Comparison of ENCODE assay signal across 44 mouse cellular contexts in genomic region chr9:40870331-40870730, GRCm38 (mm10). TPM values are rescaled to one million over a fixed set of nuclear protein-coding genes. Genes with fewer than 3 reads are reported as not detected.
"Had no signal": no experiment of that assay in that cellular context is flagged by ENCODE, and none has a peak within 500 bp of the region (broad histone marks: within the 10 kb centered on the region; RNA-seq: fewer than 3 reads in every experiment).

No protein-coding gene starts in this region.

- H3K4me1 ChIP-seq: limb, embryonic 13.5 days; liver, embryonic 12.5 days; liver, embryonic 13.5 days; liver, embryonic 15.5 days; lung, embryonic 15.5 days had no signal

- H3K27ac ChIP-seq: left cerebral cortex, adult 2 months; limb, embryonic 10.5 days; limb, embryonic 12.5 days; limb, embryonic 13.5 days; limb, embryonic 15.5 days; liver, embryonic 12.5 days; liver, embryonic 13.5 days; liver, embryonic 14.5 days; liver, embryonic 15.5 days; lung, embryonic 15.5 days; macrophage; midbrain, embryonic 10.5 days; midbrain, embryonic 12.5 days; midbrain, embryonic 13.5 days; midbrain, embryonic 15.5 days; neural tube, embryonic 12.5 days had no signal

- H3K9me3 ChIP-seq: limb, embryonic 10.5 days; limb, embryonic 12.5 days; limb, embryonic 13.5 days; limb, embryonic 15.5 days; liver, embryonic 12.5 days; liver, embryonic 13.5 days; liver, embryonic 15.5 days; lung, embryonic 15.5 days; midbrain, embryonic 10.5 days; midbrain, embryonic 12.5 days; midbrain, embryonic 13.5 days; midbrain, embryonic 15.5 days; neural tube, embryonic 12.5 days had no signal

- H3K4me2 ChIP-seq: limb, embryonic 12.5 days; limb, embryonic 13.5 days; limb, embryonic 15.5 days; liver, embryonic 11.5 days; liver, embryonic 12.5 days; liver, embryonic 13.5 days; liver, embryonic 15.5 days; lung, embryonic 14.5 days; lung, embryonic 15.5 days; midbrain, embryonic 12.5 days; midbrain, embryonic 13.5 days; midbrain, embryonic 15.5 days; neural tube, embryonic 12.5 days had no signal

- H3K4me3 ChIP-seq: left cerebral cortex, adult 2 months; limb, embryonic 10.5 days; limb, embryonic 12.5 days; limb, embryonic 13.5 days; limb, embryonic 15.5 days; liver, embryonic 12.5 days; liver, embryonic 13.5 days; liver, embryonic 15.5 days; lung, embryonic 15.5 days; megakaryocyte, embryonic 14.5 days; midbrain, embryonic 12.5 days; midbrain, embryonic 13.5 days; midbrain, embryonic 15.5 days; myocyte; neural tube, embryonic 12.5 days had no signal

- ATAC-seq: liver, embryonic 12.5 days; liver, postnatal 0 days; lung, postnatal 0 days; midbrain, embryonic 13.5 days; midbrain, embryonic 15.5 days had no signal

- H3K9ac ChIP-seq: limb, embryonic 12.5 days; limb, embryonic 13.5 days; limb, embryonic 15.5 days; liver, embryonic 12.5 days; liver, embryonic 13.5 days; liver, embryonic 14.5 days; liver, embryonic 15.5 days; liver, postnatal 0 days; lung, embryonic 14.5 days; lung, embryonic 15.5 days; midbrain, embryonic 12.5 days; midbrain, embryonic 13.5 days; midbrain, embryonic 15.5 days; neural tube, embryonic 12.5 days had no signal

- H3K36me3 ChIP-seq: limb, embryonic 10.5 days; limb, embryonic 12.5 days; limb, embryonic 13.5 days; limb, embryonic 15.5 days; liver, embryonic 12.5 days; liver, embryonic 13.5 days; liver, embryonic 15.5 days; lung, embryonic 15.5 days; midbrain, embryonic 10.5 days; midbrain, embryonic 12.5 days; midbrain, embryonic 13.5 days; midbrain, embryonic 15.5 days; neural tube, embryonic 12.5 days had no signal

- DNase-seq: left cerebral cortex, postnatal 4 days; liver; liver, embryonic 13.5 days; liver, postnatal 0 days; lung, adult 18-20 months; lung, adult 2 months; lung, embryonic 14.5 days; lung, postnatal 10 days; lung, postnatal 14 days; lung, postnatal 36 days; lung, postnatal 4 days; midbrain, embryonic 14.5 days had no signal

RNA-seq across cellular contexts. Expression of gene Bsx, which starts 3.6 kb away (rescaled TPM):
- total RNA-seq: left cerebral cortex, adult 2 months; left cerebral cortex, adult 8-10 months; left cerebral cortex, postnatal 10 days; left cerebral cortex, postnatal 14 days; left cerebral cortex, postnatal 4 days; liver, adult 2 months; megakaryocyte progenitor cell, adult 5-6 weeks; megakaryocyte, adult 5-6 weeks; megakaryocyte-erythroid progenitor cell, adult 5-6 weeks; midbrain, postnatal 0 days; monocyte, adult 5-6 weeks had no signal
- polyA plus RNA-seq: limb, embryonic 10.5 days; limb, embryonic 11.5 days; limb, embryonic 12.5 days; limb, embryonic 13.5 days; limb, embryonic 15.5 days; liver, adult 2 months; liver, embryonic 11.5 days; liver, embryonic 12.5 days; liver, embryonic 13.5 days; liver, embryonic 15.5 days; liver, embryonic 16.5 days; liver, postnatal 0 days; lung, embryonic 14.5 days; lung, embryonic 15.5 days; lung, embryonic 16.5 days; lung, postnatal 0 days; macrophage; myocyte; neural tube, embryonic 11.5 days; neural tube, embryonic 12.5 days had no signal
